Mouse (Mus musculus): Measurements from ENCODE around the gene Strc. TPM values are rescaled to one million over a fixed set of nuclear protein-coding genes. Genes with fewer than 3 reads are reported as not detected.

Strc gene
- total and polyA plus RNA-seq, 3 experiments: 0.10 TPM; not detected in 2

DNA sequence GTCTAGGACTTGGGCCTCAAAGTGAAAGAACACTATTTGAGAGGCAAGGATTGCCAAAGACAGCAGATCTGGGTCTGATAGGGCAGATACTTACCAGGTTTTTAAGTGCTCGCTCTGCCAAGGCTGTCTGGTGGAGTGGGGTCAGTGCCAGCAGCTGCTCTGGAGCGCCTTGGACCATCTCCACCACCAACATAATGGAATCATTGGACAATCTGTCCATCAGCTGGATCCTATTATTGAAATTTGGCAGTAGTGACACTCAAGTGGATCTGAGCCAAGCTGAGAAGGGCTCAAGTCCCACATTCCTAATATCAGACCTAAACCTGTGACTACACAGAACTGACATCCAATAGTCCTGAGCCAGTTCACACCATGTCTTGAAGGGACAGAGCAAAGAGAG lies 18.1 kb downstream of the Strc start:
- no peak for DNase-seq
- TF ChIP-seq EP300 (IDR thresholded peaks at IDR 0.05; ENCODE audit: insufficient read depth, low read depth, low read length) (no peak), CTCF (IDR thresholded peaks at IDR 0.05) (no peak), POLR2A (IDR thresholded peaks at IDR 0.05; ENCODE audit: insufficient read depth, low read depth, low read length) (no peak)

DNA sequence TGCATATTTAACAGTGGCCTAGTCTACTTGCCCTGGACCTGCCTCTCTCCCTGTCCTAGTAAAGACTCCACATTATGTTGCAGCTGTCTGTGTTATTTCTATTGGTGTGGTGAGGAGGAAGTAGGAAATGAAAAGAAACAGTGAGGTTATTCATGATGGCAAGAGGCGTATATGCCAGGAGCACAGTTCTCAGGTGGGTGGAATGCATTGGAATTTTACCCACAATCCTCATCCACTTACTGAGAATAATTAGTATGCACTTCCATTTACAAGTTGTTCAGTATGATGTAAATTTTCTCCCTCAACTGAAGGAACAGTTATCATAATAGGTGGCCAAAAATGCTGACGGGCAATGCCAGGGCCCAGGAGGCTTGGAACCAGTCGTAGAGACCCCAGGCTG lies 23.3 kb downstream of the Strc start:
- WGBS: 78% methylated on average over 3 of the region's 3 CpGs
- Histone ChIP-seq H3K4me1 (ENCODE audit: control insufficient read depth, insufficient read depth, low read length) (no peaks in the 10 kb centered on the region), H3K9ac (ENCODE audit: low read depth, low read length) (no peak overlapping the region), H3K27ac (no peak overlapping the region), H3K27me3 (ENCODE audit: control insufficient read depth, insufficient read depth, low read length) (peaks cover 7% of the 10 kb centered on the region), H3K4me3 (no peak overlapping the region), H3K36me3 (ENCODE audit: control insufficient read depth, insufficient read depth, low read length) (no peaks in the 10 kb centered on the region), H3K79me2 (replicated peaks; ENCODE audit: control insufficient read depth, insufficient read depth, low read length) (no peaks in the 10 kb centered on the region)
- intact Hi-C loops (cut with DNase I): no loop called here
- TF ChIP-seq EP300 (IDR thresholded peaks at IDR 0.05; ENCODE audit: insufficient read depth, low read depth, low read length) (no peak), CTCF (IDR thresholded peaks at IDR 0.05) (no peak), POLR2A (IDR thresholded peaks at IDR 0.05; ENCODE audit: insufficient read depth, low read depth, low read length) (no peak)
- DNase-seq: no peak

More for the DNA sequence above, 18.1 kb downstream of the Strc start:
- no peaks in the 10 kb centered on the region for H3K27me3 ChIP-seq (ENCODE audit: control insufficient read depth, insufficient read depth, low read length)
- no peaks in the 10 kb centered on the region for H3K4me1 ChIP-seq (ENCODE audit: control insufficient read depth, insufficient read depth, low read length)
- no peaks in the 10 kb centered on the region for H3K79me2 ChIP-seq (replicated peaks; ENCODE audit: control insufficient read depth, insufficient read depth, low read length)
- intact Hi-C loops (cut with DNase I): no loop called here
- no peak overlapping the region for H3K9ac ChIP-seq (ENCODE audit: low read depth, low read length)
- H3K36me3 ChIP-seq (ENCODE audit: control insufficient read depth, insufficient read depth, low read length): no peaks in the 10 kb centered on the region
- 43% methylated on average over 2 of the region's 2 CpGs for WGBS
- H3K27ac ChIP-seq: no peak overlapping the region
- H3K4me3 ChIP-seq: no peak overlapping the region

DNA sequence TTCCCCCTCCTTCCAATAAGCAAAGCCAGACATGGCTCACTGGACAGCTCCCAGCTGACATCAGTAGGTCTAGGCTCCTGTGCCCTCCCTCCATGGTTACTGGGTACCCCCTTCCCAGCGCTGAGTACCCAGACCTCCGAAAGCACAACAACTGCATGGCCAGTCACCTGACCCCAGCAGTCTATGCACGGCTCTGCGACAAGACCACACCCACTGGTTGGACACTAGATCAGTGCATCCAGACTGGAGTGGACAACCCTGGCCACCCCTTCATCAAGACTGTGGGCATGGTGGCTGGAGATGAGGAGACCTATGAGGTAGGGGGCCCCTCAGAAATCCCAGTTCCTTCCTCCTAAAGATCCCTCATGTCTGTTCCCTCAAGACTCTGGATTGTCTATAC lies 27.5 kb downstream of the Strc start:
- H3K4me3 ChIP-seq: no peak overlapping the region
- no peaks in the 10 kb centered on the region for H3K36me3 ChIP-seq (ENCODE audit: control insufficient read depth, insufficient read depth, low read length)
- no peaks in the 10 kb centered on the region for H3K4me1 ChIP-seq (ENCODE audit: control insufficient read depth, insufficient read depth, low read length)
- intact Hi-C loops (cut with DNase I): loop anchor here (5.0 kb wide), 2 partner anchors 87 to 172 kb away; partner anchors contain the start of gene Trp53bp1
- H3K27me3 ChIP-seq (ENCODE audit: control insufficient read depth, insufficient read depth, low read length): peaks cover 10% of the 10 kb centered on the region
- no peak for DNase-seq
- no peak overlapping the region for H3K9ac ChIP-seq (ENCODE audit: low read depth, low read length)
- no peak overlapping the region for H3K27ac ChIP-seq
- no peaks in the 10 kb centered on the region for H3K79me2 ChIP-seq (replicated peaks; ENCODE audit: control insufficient read depth, insufficient read depth, low read length)
- no peak for TF ChIP-seq POLR2A (IDR thresholded peaks at IDR 0.05; ENCODE audit: insufficient read depth, low read depth, low read length)
- no peak for TF ChIP-seq EP300 (IDR thresholded peaks at IDR 0.05; ENCODE audit: insufficient read depth, low read depth, low read length)
- TF ChIP-seq CTCF (IDR thresholded peaks at IDR 0.05): no peak
- WGBS: 57% methylated on average over 4 of the region's 4 CpGs

DNA sequence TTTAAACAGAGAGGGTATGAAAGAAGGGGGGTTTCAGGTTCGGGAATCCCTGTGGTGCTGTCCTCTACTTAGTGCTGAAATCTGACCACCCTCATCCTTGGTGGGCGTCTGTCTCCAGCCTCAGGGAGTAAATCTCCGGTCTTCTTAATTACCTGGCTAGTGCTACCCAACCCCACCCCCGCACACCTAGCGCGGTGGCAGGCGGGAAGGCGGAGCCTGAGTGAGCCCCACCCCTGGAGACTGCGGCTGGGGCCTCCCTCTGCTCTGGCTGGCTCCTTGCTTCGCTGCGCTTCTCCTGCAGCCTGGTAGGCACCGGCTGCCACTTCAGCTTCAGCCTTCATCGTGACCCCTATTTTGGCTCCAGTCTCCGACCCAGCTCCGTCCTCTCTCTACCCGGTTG lies 28.6 kb downstream of the Strc start:
- peak; percentile 16 to 25 for DNase-seq

GRCm38 (mm10) chr2:121357961-121358360 lies 29.0 kb downstream of the Strc start:
- Histone ChIP-seq H3K27me3 (ENCODE audit: control insufficient read depth, insufficient read depth, low read length) (peaks cover 10% of the 10 kb centered on the region), H3K36me3 (ENCODE audit: control insufficient read depth, insufficient read depth, low read length) (no peaks in the 10 kb centered on the region), H3K4me3 (no peak overlapping the region), H3K27ac (no peak overlapping the region), H3K9ac (ENCODE audit: low read depth, low read length) (no peak overlapping the region), H3K4me1 (ENCODE audit: control insufficient read depth, insufficient read depth, low read length) (no peaks in the 10 kb centered on the region; the same call in none of the 2 replicates), H3K79me2 (replicated peaks; ENCODE audit: control insufficient read depth, insufficient read depth, low read length) (no peaks in the 10 kb centered on the region)
- DNase-seq: no peak
- WGBS: 2% methylated on average over 4 of the region's 4 CpGs
- TF ChIP-seq EP300 (IDR thresholded peaks at IDR 0.05; ENCODE audit: insufficient read depth, low read depth, low read length) (no peak), CTCF (IDR thresholded peaks at IDR 0.05) (no peak), POLR2A (IDR thresholded peaks at IDR 0.05; ENCODE audit: insufficient read depth, low read depth, low read length) (no peak)
- intact Hi-C loops (cut with DNase I): loop anchor here (5.0 kb wide), 2 partner anchors 86 to 171 kb away; partner anchors contain the start of gene Trp53bp1

More for the DNA sequence above, 28.6 kb downstream of the Strc start:
- Histone ChIP-seq H3K27ac (no peak overlapping the region), H3K79me2 (replicated peaks; ENCODE audit: control insufficient read depth, insufficient read depth, low read length) (no peaks in the 10 kb centered on the region), H3K27me3 (ENCODE audit: control insufficient read depth, insufficient read depth, low read length) (peaks cover 10% of the 10 kb centered on the region), H3K9ac (ENCODE audit: low read depth, low read length) (no peak overlapping the region), H3K4me1 (ENCODE audit: control insufficient read depth, insufficient read depth, low read length) (no peaks in the 10 kb centered on the region; the same call in none of the 2 replicates), H3K36me3 (ENCODE audit: control insufficient read depth, insufficient read depth, low read length) (no peaks in the 10 kb centered on the region), H3K4me3 (no peak overlapping the region)
- intact Hi-C loops (cut with DNase I): loop anchor here (5.0 kb wide), 2 partner anchors 86 to 171 kb away; partner anchors contain the start of gene Trp53bp1
- TF ChIP-seq CTCF (IDR thresholded peaks at IDR 0.05) (no peak), EP300 (IDR thresholded peaks at IDR 0.05; ENCODE audit: insufficient read depth, low read depth, low read length) (no peak), POLR2A (IDR thresholded peaks at IDR 0.05; ENCODE audit: insufficient read depth, low read depth, low read length) (no peak)
- WGBS: 3% methylated on average over 16 of the region's 16 CpGs

DNA sequence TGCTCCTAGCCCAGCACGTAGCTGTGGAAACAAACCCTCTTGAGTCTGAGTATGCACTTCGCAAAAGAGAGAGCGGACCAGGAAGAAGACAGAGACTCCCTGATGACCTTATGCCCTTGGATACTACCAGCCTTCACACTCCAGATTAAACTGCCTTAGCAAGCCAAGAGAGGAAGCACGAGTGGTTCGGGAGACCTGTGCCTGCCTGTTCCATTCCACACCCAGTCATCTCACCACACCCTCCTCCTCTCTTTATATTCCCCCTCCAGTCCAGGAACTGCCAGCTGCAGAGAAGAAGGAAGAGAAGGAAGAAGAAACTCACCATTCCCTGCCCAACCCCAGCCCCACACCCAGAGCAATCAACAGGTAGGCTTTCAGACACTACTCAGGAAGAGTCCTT lies 29.5 kb downstream of the Strc start, which contains the start of gene Ckmt1:
Ckmt1 (plus strand) TSS at position 221 of the 400 bp plus-strand sequence.
- no peaks in the 10 kb centered on the region for H3K79me2 ChIP-seq (replicated peaks; ENCODE audit: control insufficient read depth, insufficient read depth, low read length)
- H3K27me3 ChIP-seq (ENCODE audit: control insufficient read depth, insufficient read depth, low read length): peaks cover 10% of the 10 kb centered on the region
- no peak within 1 kb of the TSS for H3K4me3 ChIP-seq
- no peaks in the 10 kb centered on the region; the same call in none of the 2 replicates for H3K4me1 ChIP-seq (ENCODE audit: control insufficient read depth, insufficient read depth, low read length)
- WGBS: 44% methylated on average over 5 of the region's 5 CpGs
- TF ChIP-seq POLR2A (IDR thresholded peaks at IDR 0.05; ENCODE audit: insufficient read depth, low read depth, low read length): no peak
- no peak for TF ChIP-seq EP300 (IDR thresholded peaks at IDR 0.05; ENCODE audit: insufficient read depth, low read depth, low read length)
- no peak for TF ChIP-seq CTCF (IDR thresholded peaks at IDR 0.05)
- no peak within 1 kb of the TSS for H3K9ac ChIP-seq (ENCODE audit: low read depth, low read length)
- no peak for DNase-seq
- H3K27ac ChIP-seq: no peak within 1 kb of the TSS
- intact Hi-C loops (cut with DNase I): loop anchor here (5.0 kb wide), 2 partner anchors 85 to 170 kb away; partner anchors contain the start of gene Trp53bp1
- no peaks in the 10 kb centered on the region for H3K36me3 ChIP-seq (ENCODE audit: control insufficient read depth, insufficient read depth, low read length)

Measured in heart, adult 2 months (tissue).